Mouse (Mus musculus) MEL (cell line): ENCODE measurements around the gene Reep6. TPM values are rescaled to one million over a fixed set of nuclear protein-coding genes. Genes with fewer than 3 reads are reported as not detected.

Source experiments
- DNase-seq: peaks from one replicate; pipeline ENCODE4 v3.0.0; 2011; ENCODE audit warnings: low read depth, low spot score
- H3K27ac ChIP-seq: 2 replicates; pipeline ENCODE4 v1.5.1; 2012; ENCODE audit warnings: low read depth, mild to moderate bottlenecking, control low read depth, low read length, moderate library complexity; ENCODE audit not compliant: control insufficient read depth
- H3K27me3 ChIP-seq, 2 experiments: fragments of 150-350 bp in 1 of 2; sonication (generic) in 1 of 2; 2 replicates each; pipeline ENCODE4 v1.6.1; 2012; ENCODE audit warnings: low read length in 2 of 2, mild to moderate bottlenecking in 2 of 2, improper control_type of control experiment in 1 of 2, moderate library complexity in 1 of 2; ENCODE audit not compliant: insufficient read depth in 2 of 2, control insufficient read depth in 1 of 2
- H3K36me3 ChIP-seq, 2 experiments: 2 replicates each; pipeline ENCODE4 v1.6.1; 2012 to 2014; ENCODE audit warnings: low read length in 2 of 2, improper control_type of control experiment in 1 of 2, inconsistent platforms in 1 of 2, mild to moderate bottlenecking in 1 of 2; ENCODE audit not compliant: insufficient read depth in 2 of 2, control insufficient read depth in 1 of 2
- H3K4me1 ChIP-seq, 2 experiments: fragments of 150-350 bp in 1 of 2; sonication (generic) in 1 of 2; 2 replicates each; pipeline ENCODE4 v1.6.1; 2012; ENCODE audit warnings: low read length in 2 of 2, improper control_type of control experiment in 1 of 2, mild to moderate bottlenecking in 1 of 2; ENCODE audit not compliant: insufficient read depth in 2 of 2, control insufficient read depth in 1 of 2
- H3K4me3 ChIP-seq, 2 experiments: fragments of 150-350 bp in 1 of 2; sonication (generic) in 1 of 2; 2 replicates each; pipeline ENCODE4 v1.5.1; 2012; ENCODE audit warnings: low read depth in 2 of 2, low read length in 2 of 2, mild to moderate bottlenecking in 2 of 2, moderate library complexity in 2 of 2, control low read depth in 1 of 2, improper control_type of control experiment in 1 of 2; ENCODE audit not compliant: control insufficient read depth in 1 of 2, insufficient read depth in 1 of 2
- H3K79me2 ChIP-seq: 2 replicates; pipeline ENCODE4 v1.6.1; 2012; ENCODE audit warnings: mild to moderate bottlenecking, low read length, moderate library complexity; ENCODE audit not compliant: control insufficient read depth, poor library complexity, insufficient read depth
- H3K9ac ChIP-seq: 2 replicates; pipeline ENCODE4 v1.6.1; 2012; ENCODE audit warnings: low read depth, mild to moderate bottlenecking, control low read depth, low read length, moderate library complexity; ENCODE audit not compliant: control insufficient read depth, poor library complexity, severe bottlenecking
- H3K9me3 ChIP-seq: fragments of 150-350 bp; sonication (generic); replicated peaks from 2 replicates; pipeline ENCODE4 v1.6.1; 2012; ENCODE audit warnings: mild to moderate bottlenecking, low read length, improper control_type of control experiment, moderate library complexity; ENCODE audit not compliant: insufficient read depth
- CHD2 ChIP-seq: IDR thresholded peaks from 2 replicates; pipeline ENCODE4 v1.6.1; 2011; ENCODE audit warnings: low read length, improper control_type of control experiment
- ELF1 ChIP-seq: IDR thresholded peaks from 2 replicates; pipeline ENCODE4 v1.6.1; 2014; ENCODE audit warnings: low read depth, mild to moderate bottlenecking, inconsistent platforms, low read length, improper control_type of control experiment, moderate library complexity
- GABPA ChIP-seq: IDR thresholded peaks from 2 replicates; pipeline ENCODE4 v1.6.1; 2012; ENCODE audit warnings: low read depth, mild to moderate bottlenecking, inconsistent platforms, low read length, improper control_type of control experiment, moderate library complexity
- HCFC1 ChIP-seq: IDR thresholded peaks from 2 replicates; pipeline ENCODE4 v1.6.1; 2012; ENCODE audit warnings: low read depth, mild to moderate bottlenecking, inconsistent platforms, low read length, improper control_type of control experiment, moderate library complexity
- MYB ChIP-seq: IDR thresholded peaks from 2 replicates; pipeline ENCODE4 v1.6.1; 2011; ENCODE audit warnings: mild to moderate bottlenecking, low read depth, low read length, improper control_type of control experiment
- POLR2A ChIP-seq, 2 experiments: IDR thresholded peaks; 2 replicates each; pipeline ENCODE4 v1.6.1; 2011 to 2012; ENCODE audit warnings: low read length in 2 of 2, mild to moderate bottlenecking in 2 of 2, control low read depth in 1 of 2, improper control_type of control experiment in 1 of 2, low read depth in 1 of 2, moderate library complexity in 1 of 2; ENCODE audit not compliant: control insufficient read depth in 1 of 2, insufficient read depth in 1 of 2, poor library complexity in 1 of 2
- POLR2AphosphoS2 ChIP-seq: IDR thresholded peaks from 2 replicates; pipeline ENCODE4 v1.6.1; 2011; ENCODE audit warnings: low read length, improper control_type of control experiment
- POLR2AphosphoS5 ChIP-seq: IDR thresholded peaks from 2 replicates; pipeline ENCODE4 v1.6.1; 2012; ENCODE audit warnings: low read depth, borderline replicate concordance, mild to moderate bottlenecking, inconsistent platforms, low read length, moderate library complexity, mixed read lengths
- SIN3A ChIP-seq: IDR thresholded peaks from 2 replicates; pipeline ENCODE4 v1.6.1; 2012; ENCODE audit warnings: low read length, improper control_type of control experiment, inconsistent platforms
- SMC3 ChIP-seq: IDR thresholded peaks from 2 replicates; pipeline ENCODE4 v1.6.1; 2011; ENCODE audit warnings: low read depth, low read length, improper control_type of control experiment
- TAL1 ChIP-seq: IDR thresholded peaks from 2 replicates; pipeline ENCODE4 v1.6.1; 2012; ENCODE audit warnings: mild to moderate bottlenecking, inconsistent platforms, low read length, moderate library complexity, mixed read lengths
- TBP ChIP-seq: IDR thresholded peaks from 2 replicates; pipeline ENCODE4 v1.8.0; 2011; ENCODE audit warnings: low read depth, low read length, improper control_type of control experiment
- USF1 ChIP-seq: IDR thresholded peaks from 2 replicates; pipeline ENCODE4 v1.6.1; 2014; ENCODE audit warnings: low read depth, mild to moderate bottlenecking, inconsistent platforms, low read length, improper control_type of control experiment, moderate library complexity
- ZMIZ1 ChIP-seq: IDR thresholded peaks from 2 replicates; pipeline ENCODE4 v1.6.1; 2012; ENCODE audit warnings: low read depth, mild to moderate bottlenecking, inconsistent platforms, low read length, improper control_type of control experiment, moderate library complexity
- ZNF384 ChIP-seq: IDR thresholded peaks from 2 replicates; pipeline ENCODE4 v1.6.1; 2012; ENCODE audit warnings: low read depth, mild to moderate bottlenecking, inconsistent platforms, low read length, improper control_type of control experiment
- polyA plus RNA-seq, 2 experiments: library from polyadenylated mRNA; stranded (reverse) in 1 of 2; unstranded in 1 of 2; fragments of >175 nt in 1 of 2; fragments of >200 nt in 1 of 2; gene quantifications; 2 replicates each; pipeline versions ENCODE4 v1.2.1 to v1.2.4; 2012; ENCODE audit warnings: low replicate concordance in 2 of 2, low read depth in 1 of 2; ENCODE audit not compliant: insufficient read length in 2 of 2, insufficient read depth in 1 of 2, missing spikeins in 1 of 2
- total RNA-seq: library from RNA; depleted of rRNA; stranded (reverse); fragments of 300-350 nt; gene quantifications from 2 replicates; pipeline ENCODE4 v1.2.3, GENCODE M21; 2012

Gene Reep6
- total and polyA plus RNA-seq, 3 experiments: 3.2 to 27.9 TPM; not detected in 1

- no peaks in the 10 kb centered on the region for H3K9me3 ChIP-seq
Measured at GRCm38 (mm10) chr10:80299824-80300223, 29.9 kb upstream of the Reep6 start.

GRCm38 (mm10) chr10:80300672-80301181 lies 29.0 kb upstream of the Reep6 start:
- no peak for TF ChIP-seq HCFC1
- TF ChIP-seq POLR2AphosphoS2: no peak
- no peak for TF ChIP-seq GABPA
- TF ChIP-seq SMC3: no peak
- no peak for TF ChIP-seq TBP
- no peak for TF ChIP-seq CHD2
- Histone ChIP-seq H3K27me3 (no peaks in the 10 kb centered on the region), H3K4me1 (peaks cover 0 to 13% of the 10 kb centered on the region in 2 experiments; a peak in 2 of 4 replicates)

More at GRCm38 (mm10) chr10:80299824-80300223, 29.9 kb upstream of the Reep6 start:
- H3K79me2 ChIP-seq: no peaks in the 10 kb centered on the region
- no peaks in the 10 kb centered on the region for H3K36me3 ChIP-seq
- no peaks in the 10 kb centered on the region for H3K27me3 ChIP-seq
- no peak for DNase-seq
- H3K4me3 ChIP-seq: no peak overlapping the region
- H3K9ac ChIP-seq: no peak overlapping the region
- no peak overlapping the region for H3K27ac ChIP-seq
- peaks cover 0 to 11% of the 10 kb centered on the region in 2 experiments; a peak in 2 of 4 replicates for H3K4me1 ChIP-seq
- TF ChIP-seq USF1 (no peak), MYB (no peak), ZNF384 (no peak), POLR2AphosphoS5 (no peak), ZMIZ1 (no peak), POLR2A (IDR thresholded peaks at IDR 0.05; ENCODE audit: control insufficient read depth in 1 of 2, insufficient read depth in 1 of 2, low read depth in 1 of 2, low read length in 2 of 2, poor library complexity in 1 of 2) (no peak), TAL1 (no peak), ELF1 (no peak), SMC3 (no peak), SIN3A (no peak)

More at GRCm38 (mm10) chr10:80300672-80301181, 29.0 kb upstream of the Reep6 start:
- no peak overlapping the region for H3K4me3 ChIP-seq
- H3K27ac ChIP-seq: no peak overlapping the region
- no peaks in the 10 kb centered on the region for H3K9me3 ChIP-seq
- no peaks in the 10 kb centered on the region for H3K36me3 ChIP-seq
- no peak overlapping the region for H3K9ac ChIP-seq
- DNase-seq: no peak
- no peaks in the 10 kb centered on the region for H3K79me2 ChIP-seq
